Mouse (Mus musculus) embryonic facial prominence, embryonic 12.5 days (tissue): ENCODE results near the gene Plpp3. TPM values are rescaled to one million over a fixed set of nuclear protein-coding genes. Genes with fewer than 3 reads are reported as not detected.

Experiments
- ATAC-seq: fragments of 200-750 bp; cut with Nextera tagmentation; 2 replicates; pipeline ENCODE4 v1.8.0; 2017; ENCODE audit not compliant: insufficient number of reproducible peaks, insufficient read depth, low FRiP score, low TSS enrichment
- H3K27ac ChIP-seq: fragments of 300-500 bp; sonication (generic); 2 replicates; pipeline ENCODE4 v1.5.1; 2016; ENCODE audit warnings: mild to moderate bottlenecking
- H3K27me3 ChIP-seq: fragments of 300-500 bp; sonication (generic); 2 replicates; pipeline ENCODE4 v1.6.1; 2016; ENCODE audit warnings: mild to moderate bottlenecking, moderate library complexity
- H3K36me3 ChIP-seq: fragments of 300-500 bp; sonication (generic); 2 replicates; pipeline ENCODE4 v1.6.1; 2016; ENCODE audit warnings: mild to moderate bottlenecking
- H3K4me1 ChIP-seq: fragments of 300-500 bp; sonication (generic); 2 replicates; pipeline ENCODE4 v1.6.1; 2016
- H3K4me2 ChIP-seq: fragments of 300-500 bp; sonication (generic); replicated peaks from 2 replicates; pipeline ENCODE4 v1.6.1; 2016; ENCODE audit warnings: mild to moderate bottlenecking, moderate library complexity
- H3K4me3 ChIP-seq: fragments of 300-500 bp; sonication (generic); 2 replicates; pipeline ENCODE4 v1.5.1; 2016; ENCODE audit warnings: mild to moderate bottlenecking
- H3K9ac ChIP-seq: fragments of 300-500 bp; sonication (generic); 2 replicates; pipeline ENCODE4 v1.6.1; 2016; ENCODE audit warnings: mild to moderate bottlenecking, moderate library complexity
- H3K9me3 ChIP-seq: fragments of 300-500 bp; sonication (generic); 2 replicates; pipeline ENCODE4 v1.6.1; 2016; ENCODE audit warnings: mild to moderate bottlenecking, moderate library complexity
- WGBS: fragments of 180-500 bp; shearing (Covaris S2); methylation state at CpG from one replicate; pipeline ENCODE4 v1.1.7; 2016; 5-methylcytosine and 5-hydroxymethylcytosine counted together
- polyA plus RNA-seq: library from polyadenylated mRNA; unstranded; fragments of >200 nt; fragmentation: Nextera tagmentation; extraction: Ambion mirVana; gene quantifications from 2 replicates; pipeline ENCODE4 v1.2.1, GENCODE M21; 2016

The Plpp3 gene
- polyA plus RNA-seq: 115 TPM in 2 replicates

DNA sequence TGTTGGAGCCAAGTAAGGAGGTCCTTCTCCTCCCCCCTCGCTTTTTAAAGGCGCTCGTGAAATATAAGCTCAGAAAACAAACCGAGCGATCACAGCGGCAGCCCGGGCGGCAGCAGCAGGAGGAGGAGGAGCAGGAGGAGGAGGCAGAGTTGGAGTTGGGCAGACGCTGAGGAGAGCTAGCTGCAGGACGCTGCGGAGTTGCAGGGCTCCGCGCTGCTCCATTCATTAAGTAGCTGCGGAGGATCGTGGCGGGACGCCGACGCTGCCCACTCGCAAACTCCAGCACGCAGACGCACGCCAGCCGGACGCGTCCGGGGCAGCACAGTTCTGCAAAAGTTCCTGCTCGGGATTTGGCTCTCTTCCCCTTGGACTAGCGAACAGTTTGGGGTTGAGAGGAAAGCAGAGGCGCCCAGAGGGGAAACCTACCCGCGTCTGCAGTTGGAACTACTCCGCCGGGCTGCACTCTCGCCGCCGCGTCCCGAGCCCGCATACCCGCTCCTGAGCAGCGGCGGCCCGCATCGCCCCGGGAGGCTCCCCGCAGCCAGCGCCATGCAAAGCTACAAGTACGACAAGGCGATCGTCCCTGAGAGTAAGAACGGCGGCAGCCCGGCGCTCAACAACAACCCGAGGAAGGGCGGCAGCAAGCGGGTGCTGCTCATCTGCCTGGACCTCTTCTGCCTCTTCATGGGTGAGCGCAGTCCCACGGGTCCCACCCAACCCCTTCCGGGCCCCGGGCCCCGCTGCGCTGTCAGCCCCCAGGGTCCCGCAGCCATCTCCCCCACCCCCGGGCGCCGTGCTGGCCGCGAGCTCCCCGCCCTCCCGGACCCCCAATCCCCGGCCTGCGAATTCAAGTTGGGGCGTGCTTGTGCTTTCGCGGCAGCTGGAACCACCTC, at the start of gene Plpp3:
Gene Plpp3 (plus strand): TSS at position 72 of the 893 bp plus-strand sequence.
- peaks cover 14% of the 10 kb centered on the region; the same call in 1 of the 2 replicates for H3K36me3 ChIP-seq
- H3K4me1 ChIP-seq: peaks cover 21% of the 10 kb centered on the region
- under 1% methylated on average over 77 of the region's 77 CpGs for WGBS
- no peaks in the 10 kb centered on the region for H3K9me3 ChIP-seq
- H3K27me3 ChIP-seq: peaks cover 4% of the 10 kb centered on the region; the same call in 1 of the 2 replicates
- H3K4me2 ChIP-seq: peak within 1 kb of the TSS; percentile 70
- peak within 1 kb of the TSS; percentile 93 for H3K4me3 ChIP-seq
- H3K27ac ChIP-seq: peak within 1 kb of the TSS; percentile 97
- peak; percentile 89 for ATAC-seq
- peak within 1 kb of the TSS; percentile 97 for H3K9ac ChIP-seq

- WGBS: 58% methylated on average over 12 of the region's 12 CpGs
Measured at GRCm38 (mm10) chr4:105107943-105108640, 49.1 kb upstream of the Plpp3 start.

DNA sequence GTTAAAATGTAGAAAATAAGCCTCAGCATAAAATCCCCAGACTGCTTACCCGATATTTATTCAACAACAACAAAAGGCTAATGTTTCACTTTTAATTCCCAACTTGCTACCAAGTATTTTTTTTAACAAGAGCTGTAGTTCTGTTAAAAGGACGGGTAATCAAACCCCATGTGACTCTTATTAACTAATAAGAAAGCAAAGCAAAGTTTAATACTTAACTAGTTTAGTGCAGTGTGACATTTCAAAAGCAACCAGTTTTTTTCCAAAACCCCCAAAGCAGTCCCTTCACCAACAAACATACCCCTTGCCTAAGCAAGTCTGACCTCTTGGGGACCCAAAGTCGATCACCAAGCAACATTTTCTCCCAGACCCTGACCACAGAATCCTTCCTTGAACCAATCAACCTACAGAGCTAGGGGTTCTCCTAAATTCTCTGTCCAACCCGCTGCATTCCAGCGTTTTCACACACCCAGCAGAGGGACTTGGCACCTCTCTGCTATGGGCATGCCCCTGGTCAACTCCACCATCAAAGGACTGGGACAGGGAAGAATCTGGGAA, 48.4 kb upstream of the Plpp3 start:
- no peak for ATAC-seq
- Histone ChIP-seq H3K9ac (no peak overlapping the region), H3K4me1 (peaks cover 12% of the 10 kb centered on the region), H3K27ac (no peak overlapping the region), H3K4me3 (peak overlapping the region; percentile 69), H3K4me2 (peak overlapping the region; percentile 95), H3K27me3 (peaks cover 29% of the 10 kb centered on the region), H3K36me3 (no peaks in the 10 kb centered on the region), H3K9me3 (no peaks in the 10 kb centered on the region)
- WGBS: 20% methylated on average over 5 of the region's 5 CpGs

More at GRCm38 (mm10) chr4:105107943-105108640, 49.1 kb upstream of the Plpp3 start:
- Histone ChIP-seq H3K36me3 (no peaks in the 10 kb centered on the region), H3K9me3 (no peaks in the 10 kb centered on the region), H3K27ac (no peak overlapping the region), H3K9ac (no peak overlapping the region), H3K4me3 (no peak overlapping the region), H3K4me2 (peak overlapping the region; percentile 95; the same call in 1 of the 2 replicates), H3K4me1 (peaks cover 12% of the 10 kb centered on the region), H3K27me3 (peaks cover 29% of the 10 kb centered on the region)
- no peak for ATAC-seq

GRCm38 (mm10) chr4:105109199-105109989, 47.8 kb upstream of the Plpp3 start, which contains the start of gene Prkaa2:
TSS of gene Prkaa2 (minus strand) at chr4:105109890.
- Histone ChIP-seq H3K4me1 (peaks cover 12% of the 10 kb centered on the region), H3K4me2 (peak within 1 kb of the TSS; percentile 95), H3K27ac (0 out of 2 replicates have a peak within 1 kb of the TSS, but pooled peaks have one; percentile 11), H3K9me3 (no peaks in the 10 kb centered on the region), H3K9ac (peak within 1 kb of the TSS; percentile 70), H3K27me3 (peaks cover 29% of the 10 kb centered on the region), H3K36me3 (no peaks in the 10 kb centered on the region), H3K4me3 (peak within 1 kb of the TSS; percentile 69)
- whole genome bisulfite sequencing: 1% methylated on average over 70 of the region's 80 CpGs
- ATAC-seq: peak; percentile 78

DNA sequence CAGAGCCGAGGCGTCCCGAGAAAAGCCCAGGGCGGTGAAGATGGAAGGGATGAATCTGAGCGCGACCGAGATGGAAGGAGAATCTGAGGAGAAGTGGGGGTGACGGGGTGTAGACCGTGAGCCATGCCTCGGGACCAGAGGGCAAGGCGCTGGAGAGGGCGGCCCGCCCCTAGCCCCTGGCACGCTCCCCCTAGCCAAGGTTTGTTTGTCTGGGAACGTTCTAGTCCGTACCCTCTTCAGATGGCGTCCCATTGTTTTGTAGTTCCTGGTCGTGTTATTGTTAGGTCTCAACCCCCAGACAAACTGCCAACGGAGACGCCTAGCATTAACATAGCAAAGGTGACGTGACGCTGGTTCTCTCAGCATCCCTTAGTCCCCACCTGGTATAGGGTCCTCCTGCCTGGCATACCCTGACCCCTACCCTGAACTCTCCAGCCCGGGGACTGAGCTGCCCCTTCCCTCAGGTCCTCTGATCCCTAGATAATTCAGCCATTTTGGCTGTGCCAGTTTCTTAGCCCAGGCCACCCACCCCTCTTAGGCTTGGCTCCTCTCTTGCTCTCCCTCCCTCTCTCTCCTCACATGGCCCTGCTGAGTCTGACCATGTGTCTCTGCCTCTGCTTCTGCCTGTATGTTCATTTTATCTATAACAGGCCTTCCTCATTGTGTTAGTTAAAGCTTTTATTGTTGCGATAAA, 47.0 kb upstream of the Plpp3 start:
- H3K9ac ChIP-seq: peak overlapping the region; percentile 70
- H3K4me1 ChIP-seq: peaks cover 12% of the 10 kb centered on the region
- peak overlapping the region; percentile 69 for H3K4me3 ChIP-seq
- 3% methylated on average over 24 of the region's 24 CpGs for WGBS
- H3K9me3 ChIP-seq: no peaks in the 10 kb centered on the region
- peak; percentile 82 for ATAC-seq
- peak overlapping the region; percentile 95 for H3K4me2 ChIP-seq
- peaks cover 29% of the 10 kb centered on the region for H3K27me3 ChIP-seq
- H3K36me3 ChIP-seq: no peaks in the 10 kb centered on the region
- no peak overlapping the region for H3K27ac ChIP-seq

GRCm38 (mm10) chr4:105110684-105111035, 46.5 kb upstream of the Plpp3 start:
- no peak for ATAC-seq
- Histone ChIP-seq H3K27me3 (peaks cover 29% of the 10 kb centered on the region), H3K4me1 (peaks cover 12% of the 10 kb centered on the region), H3K9me3 (no peaks in the 10 kb centered on the region), H3K4me2 (peak overlapping the region; percentile 95), H3K4me3 (peak overlapping the region; percentile 69), H3K27ac (no peak overlapping the region), H3K36me3 (no peaks in the 10 kb centered on the region), H3K9ac (0 out of 2 replicates have a peak overlapping the region, but pooled peaks have one; percentile 70)
- 65% methylated on average over 4 of the region's 4 CpGs for WGBS

DNA sequence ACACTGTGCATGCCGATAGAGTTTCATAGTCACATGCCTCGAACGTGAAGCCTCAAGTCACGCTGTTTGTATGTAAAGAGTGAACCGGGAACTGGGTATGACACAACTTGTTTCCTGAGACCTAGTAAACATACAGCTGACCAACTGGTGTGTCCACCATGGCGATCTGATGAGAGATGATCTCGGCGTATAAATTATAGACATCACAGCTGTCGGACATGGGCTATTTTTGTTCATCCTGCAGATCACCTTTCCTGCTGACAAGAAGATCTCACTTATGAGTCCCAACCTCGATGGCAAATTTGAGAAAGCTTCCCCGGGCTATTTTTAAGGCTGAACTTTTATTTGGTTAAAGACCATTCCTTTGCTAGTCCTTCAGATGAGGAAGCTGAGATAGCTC, 45.4 kb upstream of the Plpp3 start:
- Histone ChIP-seq H3K4me3 (no peak overlapping the region), H3K27me3 (peaks cover 24% of the 10 kb centered on the region), H3K4me1 (peaks cover 12% of the 10 kb centered on the region), H3K4me2 (no peak overlapping the region), H3K36me3 (no peaks in the 10 kb centered on the region), H3K9me3 (no peaks in the 10 kb centered on the region), H3K27ac (no peak overlapping the region), H3K9ac (no peak overlapping the region)
- WGBS: 87% methylated on average over 11 of the region's 11 CpGs
- no peak for ATAC-seq

DNA sequence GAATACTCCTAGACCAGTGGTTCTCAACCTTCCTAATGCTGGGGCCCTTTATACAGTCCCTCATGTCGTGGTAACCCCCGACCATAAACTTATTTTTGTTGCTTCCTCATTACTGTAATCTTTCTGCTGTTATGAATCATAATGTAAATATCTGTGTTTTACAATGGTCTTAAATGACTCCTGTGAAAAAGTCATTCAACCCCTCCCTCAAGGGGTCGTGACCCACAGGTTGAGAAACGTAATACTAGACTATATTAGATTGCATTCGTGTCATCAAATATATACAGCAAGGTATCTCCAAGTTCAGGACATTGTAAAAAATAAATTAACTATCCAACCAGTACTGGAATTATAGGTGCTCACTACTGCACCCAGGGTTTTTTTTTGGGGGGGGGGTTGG, 44.1 kb upstream of the Plpp3 start:
- peaks cover 17% of the 10 kb centered on the region for H3K27me3 ChIP-seq
- H3K9me3 ChIP-seq: no peaks in the 10 kb centered on the region
- 85% methylated on average over 5 of the region's 5 CpGs for WGBS
- H3K27ac ChIP-seq: no peak overlapping the region
- no peak for ATAC-seq
- no peaks in the 10 kb centered on the region for H3K36me3 ChIP-seq
- H3K9ac ChIP-seq: no peak overlapping the region
- peaks cover 12% of the 10 kb centered on the region for H3K4me1 ChIP-seq
- H3K4me2 ChIP-seq: no peak overlapping the region
- no peak overlapping the region for H3K4me3 ChIP-seq

GRCm38 (mm10) chr4:105113468-105113867, 43.7 kb upstream of the Plpp3 start:
- H3K27me3 ChIP-seq: peaks cover 13% of the 10 kb centered on the region
- no peak for ATAC-seq
- WGBS: 81% methylated on average over 3 of the region's 3 CpGs

GRCm38 (mm10) chr4:105121081-105121480, 36.1 kb upstream of the Plpp3 start:
- Histone ChIP-seq H3K9ac (no peak overlapping the region), H3K4me3 (no peak overlapping the region), H3K4me1 (no peaks in the 10 kb centered on the region), H3K27me3 (no peaks in the 10 kb centered on the region), H3K9me3 (no peaks in the 10 kb centered on the region), H3K27ac (no peak overlapping the region), H3K4me2 (no peak overlapping the region), H3K36me3 (no peaks in the 10 kb centered on the region)
- 87% methylated on average over 6 of the region's 6 CpGs for WGBS
- no peak for ATAC-seq

More at GRCm38 (mm10) chr4:105113468-105113867, 43.7 kb upstream of the Plpp3 start:
- H3K4me2 ChIP-seq: no peak overlapping the region
- H3K36me3 ChIP-seq: no peaks in the 10 kb centered on the region
- H3K9me3 ChIP-seq: no peaks in the 10 kb centered on the region
- peaks cover 12% of the 10 kb centered on the region for H3K4me1 ChIP-seq
- H3K4me3 ChIP-seq: no peak overlapping the region
- no peak overlapping the region for H3K9ac ChIP-seq
- no peak overlapping the region for H3K27ac ChIP-seq
